Mouse (Mus musculus): ENCODE data around the gene 6430550D23Rik. TPM values are rescaled to one million over a fixed set of nuclear protein-coding genes. Genes with fewer than 3 reads are reported as not detected.

Gene 6430550D23Rik
- 0.29 TPM for polyA plus RNA-seq (2012; fragmentation: generic; extraction: Trizol)

DNA sequence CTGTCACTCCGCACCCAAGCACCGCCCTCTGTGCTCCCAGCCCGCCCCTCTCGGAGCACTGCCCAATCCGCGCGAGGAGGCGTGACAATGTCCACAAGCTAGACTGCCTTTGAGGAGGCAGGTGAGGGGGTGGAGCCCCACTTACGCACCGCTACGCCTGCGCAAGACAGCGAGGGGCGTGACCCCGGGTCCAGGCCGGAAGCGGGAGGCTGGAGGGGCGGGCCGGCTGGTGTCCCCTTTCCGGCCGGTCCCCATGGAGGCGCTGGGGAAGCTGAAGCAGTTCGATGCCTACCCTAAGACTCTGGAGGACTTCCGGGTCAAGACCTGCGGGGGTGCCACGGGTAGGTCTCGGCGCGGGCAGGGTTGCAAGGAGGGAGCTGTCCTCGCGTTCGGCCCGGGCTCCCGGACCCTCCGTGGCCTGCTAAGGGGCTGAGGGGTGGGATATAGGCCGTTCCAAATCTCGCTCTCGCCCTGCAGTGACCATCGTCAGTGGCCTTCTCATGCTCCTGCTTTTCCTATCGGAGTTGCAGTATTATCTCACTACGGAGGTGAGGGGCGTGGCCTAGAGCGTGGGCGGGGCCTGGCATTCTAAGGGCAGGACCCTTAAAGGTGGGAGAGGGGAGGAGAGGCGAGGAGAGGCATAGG lies at the start of gene 6430550D23Rik, which contains the start of gene Ergic3:
Gene 6430550D23Rik, minus strand, starts transcription at position 90 of the 645 bp plus-strand sequence.
Gene Ergic3, plus strand, starts transcription at position 158 of the 645 bp plus-strand sequence.
- peak within 1 kb of the TSS; percentile 78 for H3K4me3 ChIP-seq
- TF ChIP-seq MYOG (IDR thresholded peaks at IDR 0.05; ENCODE audit: control insufficient read depth in 1 of 3, insufficient read depth in 1 of 3, insufficient read length in 2 of 3, low read depth in 2 of 3): peak in 1 of 3 experiments; percentile 50
- peak; percentile 75 for TF ChIP-seq POLR2A (IDR thresholded peaks at IDR 0.05; ENCODE audit: insufficient read length, low read depth)
- peak in 2 of 3 experiments; percentile 36 to 44 for TF ChIP-seq MYOD1 (IDR thresholded peaks at IDR 0.05; ENCODE audit: control insufficient read depth in 1 of 3, insufficient read length in 2 of 3, low read depth in 2 of 3)
- peak; percentile 4 for TF ChIP-seq USF1 (IDR thresholded peaks at IDR 0.05; ENCODE audit: low read depth)
- no peak for TF ChIP-seq TCF3 (IDR thresholded peaks at IDR 0.05; ENCODE audit: insufficient read length, low read depth)
- TF ChIP-seq POLR2AphosphoS2 (IDR thresholded peaks at IDR 0.05; ENCODE audit: insufficient read length, low read depth): peak; percentile 70
- no peak for TF ChIP-seq MAX (IDR thresholded peaks at IDR 0.05; ENCODE audit: low read depth)
- TF ChIP-seq TCF12 (IDR thresholded peaks at IDR 0.05; ENCODE audit: insufficient read depth, poor library complexity, severe bottlenecking): no peak
- TF ChIP-seq E2F4 (IDR thresholded peaks at IDR 0.05; ENCODE audit: insufficient read depth): no peak
- H3K79me2 ChIP-seq (ENCODE audit: control insufficient read depth, insufficient read depth): peaks cover 9% of the 10 kb centered on the region
- H3K36me3 ChIP-seq (ENCODE audit: control insufficient read depth, insufficient read depth): peaks cover 11% of the 10 kb centered on the region
- no peaks in the 10 kb centered on the region for H3K27me3 ChIP-seq (ENCODE audit: control insufficient read depth, insufficient read depth, insufficient read length)
- peak within 1 kb of the TSS; percentile 87 for H3K4me2 ChIP-seq (ENCODE audit: low read depth)
- peak within 1 kb of the TSS; percentile 15 for H3ac ChIP-seq (ENCODE audit: control insufficient read depth, insufficient read length)

DNA sequence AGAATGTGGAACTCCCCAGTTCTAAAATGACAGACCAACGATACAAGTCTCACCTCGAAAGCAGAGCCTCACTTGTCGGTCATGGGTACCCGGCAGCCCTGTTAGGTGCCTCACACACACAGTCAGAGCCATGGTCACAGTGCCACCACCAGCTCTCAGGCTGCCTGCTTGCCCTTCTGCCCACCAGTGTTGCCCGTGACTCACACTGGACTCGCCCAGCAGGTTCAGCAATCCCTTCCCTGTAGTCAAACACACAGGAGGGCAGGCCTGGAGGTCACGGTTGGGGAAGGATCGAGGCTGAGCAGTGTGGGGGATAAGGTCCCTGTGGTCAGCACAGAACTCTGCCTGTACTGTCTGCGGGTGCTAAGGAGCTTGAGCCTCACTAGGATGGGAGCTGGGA lies 45.0 kb upstream of the 6430550D23Rik start, which contains the start of gene Fer1l4:
Gene Fer1l4, minus strand, starts transcription at position 132 of the 400 bp plus-strand sequence.
- peaks cover 8% of the 10 kb centered on the region for H3K27me3 ChIP-seq (ENCODE audit: control insufficient read depth, insufficient read depth, insufficient read length)
- no peaks in the 10 kb centered on the region for H3K79me2 ChIP-seq (ENCODE audit: control insufficient read depth, insufficient read depth)
- no peak within 1 kb of the TSS for H3K4me2 ChIP-seq (ENCODE audit: low read depth)
- no peak within 1 kb of the TSS for H3K4me3 ChIP-seq
- H3ac ChIP-seq (ENCODE audit: control insufficient read depth, insufficient read length): no peak within 1 kb of the TSS
- no peaks in the 10 kb centered on the region for H3K36me3 ChIP-seq (ENCODE audit: control insufficient read depth, insufficient read depth)
- TF ChIP-seq TCF3 (IDR thresholded peaks at IDR 0.05; ENCODE audit: insufficient read length, low read depth) (no peak), USF1 (IDR thresholded peaks at IDR 0.05; ENCODE audit: low read depth) (no peak), SRF (IDR thresholded peaks at IDR 0.05; ENCODE audit: control insufficient read depth, insufficient read length, low read depth) (no peak), POLR2AphosphoS2 (IDR thresholded peaks at IDR 0.05; ENCODE audit: insufficient read length, low read depth) (no peak), POLR2A (IDR thresholded peaks at IDR 0.05; ENCODE audit: insufficient read length, low read depth) (no peak), MYOD1 (IDR thresholded peaks at IDR 0.05; ENCODE audit: control insufficient read depth in 1 of 3, insufficient read length in 2 of 3, low read depth in 2 of 3) (no peak), TCF12 (IDR thresholded peaks at IDR 0.05; ENCODE audit: insufficient read depth, poor library complexity, severe bottlenecking) (no peak)

DNA sequence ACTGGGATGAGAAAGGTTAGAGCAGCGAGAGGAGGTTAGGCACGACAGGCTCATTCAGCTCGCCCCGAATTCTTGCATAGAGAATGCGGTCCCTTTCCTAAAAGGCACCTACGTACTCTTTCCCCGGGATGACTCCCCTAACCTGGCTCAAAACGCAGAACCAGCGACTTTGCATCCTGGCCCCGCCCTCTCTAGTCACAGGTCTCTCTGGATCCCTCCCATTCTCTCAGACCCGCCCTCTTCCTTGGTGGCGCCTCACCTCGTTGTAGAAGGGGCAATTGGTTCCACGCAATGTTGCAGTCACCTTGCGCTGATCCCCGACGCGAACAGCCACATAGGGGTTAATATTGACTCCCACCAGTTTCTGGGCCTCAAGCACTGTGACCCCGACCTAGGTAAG lies 40.2 kb upstream of the 6430550D23Rik start:
- H3ac ChIP-seq (ENCODE audit: control insufficient read depth, insufficient read length): no peak overlapping the region
- no peaks in the 10 kb centered on the region for H3K36me3 ChIP-seq (ENCODE audit: control insufficient read depth, insufficient read depth)
- no peak overlapping the region for H3K4me2 ChIP-seq (ENCODE audit: low read depth)
- no peak for TF ChIP-seq TCF12 (IDR thresholded peaks at IDR 0.05; ENCODE audit: insufficient read depth, poor library complexity, severe bottlenecking)
- TF ChIP-seq E2F4 (IDR thresholded peaks at IDR 0.05; ENCODE audit: insufficient read depth): no peak
- TF ChIP-seq CEBPB (IDR thresholded peaks at IDR 0.05; ENCODE audit: insufficient read depth, poor library complexity, severe bottlenecking): no peak
- TF ChIP-seq MAX (IDR thresholded peaks at IDR 0.05; ENCODE audit: low read depth): no peak
- no peak for TF ChIP-seq MYOG (IDR thresholded peaks at IDR 0.05; ENCODE audit: control insufficient read depth in 1 of 3, insufficient read depth in 1 of 3, insufficient read length in 2 of 3, low read depth in 2 of 3)
- no peak for TF ChIP-seq REST (IDR thresholded peaks at IDR 0.05; ENCODE audit: insufficient read depth, insufficient read length)
- TF ChIP-seq MYOD1 (IDR thresholded peaks at IDR 0.05; ENCODE audit: control insufficient read depth in 1 of 3, insufficient read length in 2 of 3, low read depth in 2 of 3): no peak
- TF ChIP-seq TCF3 (IDR thresholded peaks at IDR 0.05; ENCODE audit: insufficient read length, low read depth): no peak
- no peak for TF ChIP-seq POLR2A (IDR thresholded peaks at IDR 0.05; ENCODE audit: insufficient read length, low read depth)
- TF ChIP-seq POLR2AphosphoS2 (IDR thresholded peaks at IDR 0.05; ENCODE audit: insufficient read length, low read depth): no peak
- H3K27me3 ChIP-seq (ENCODE audit: control insufficient read depth, insufficient read depth, insufficient read length): peaks cover 39% of the 10 kb centered on the region
- H3K79me2 ChIP-seq (ENCODE audit: control insufficient read depth, insufficient read depth): no peaks in the 10 kb centered on the region
- H3K4me3 ChIP-seq: no peak overlapping the region

DNA sequence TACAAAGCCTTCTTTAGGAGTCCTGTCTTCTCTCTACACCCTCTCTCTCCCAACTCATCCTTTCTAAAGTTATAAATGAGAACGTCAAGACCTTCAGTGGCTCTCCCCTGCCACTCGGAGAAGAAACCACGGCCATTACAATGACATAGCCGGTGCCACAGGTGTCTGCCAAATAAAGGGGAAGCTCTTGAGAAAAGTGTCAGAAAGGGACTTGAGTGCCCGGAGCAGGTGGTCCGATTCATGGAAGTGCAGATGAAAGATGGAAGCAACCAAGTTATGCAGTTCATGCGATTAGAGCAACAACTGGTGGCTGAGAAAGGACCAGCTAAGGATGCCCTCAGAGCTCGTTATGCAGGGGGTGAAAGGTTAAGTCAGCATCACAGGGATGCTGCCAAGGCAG lies 35.1 kb upstream of the 6430550D23Rik start:
- no peaks in the 10 kb centered on the region for H3K79me2 ChIP-seq (ENCODE audit: control insufficient read depth, insufficient read depth)
- no peaks in the 10 kb centered on the region for H3K36me3 ChIP-seq (ENCODE audit: control insufficient read depth, insufficient read depth)
- no peak overlapping the region for H3ac ChIP-seq (ENCODE audit: control insufficient read depth, insufficient read length)
- H3K4me3 ChIP-seq: no peak overlapping the region
- H3K4me2 ChIP-seq (ENCODE audit: low read depth): no peak overlapping the region
- no peak for TF ChIP-seq MYOD1 (IDR thresholded peaks at IDR 0.05; ENCODE audit: control insufficient read depth in 1 of 3, insufficient read length in 2 of 3, low read depth in 2 of 3)
- TF ChIP-seq POLR2A (IDR thresholded peaks at IDR 0.05; ENCODE audit: insufficient read length, low read depth): no peak
- TF ChIP-seq REST (IDR thresholded peaks at IDR 0.05; ENCODE audit: insufficient read depth, insufficient read length): no peak
- no peak for TF ChIP-seq USF1 (IDR thresholded peaks at IDR 0.05; ENCODE audit: low read depth)
- no peak for TF ChIP-seq E2F4 (IDR thresholded peaks at IDR 0.05; ENCODE audit: insufficient read depth)
- no peak for TF ChIP-seq MAX (IDR thresholded peaks at IDR 0.05; ENCODE audit: low read depth)
- no peak for TF ChIP-seq CEBPB (IDR thresholded peaks at IDR 0.05; ENCODE audit: insufficient read depth, poor library complexity, severe bottlenecking)
- TF ChIP-seq SRF (IDR thresholded peaks at IDR 0.05; ENCODE audit: control insufficient read depth, insufficient read length, low read depth): no peak
- no peak for TF ChIP-seq TCF3 (IDR thresholded peaks at IDR 0.05; ENCODE audit: insufficient read length, low read depth)
- no peak for TF ChIP-seq TCF12 (IDR thresholded peaks at IDR 0.05; ENCODE audit: insufficient read depth, poor library complexity, severe bottlenecking)
- TF ChIP-seq POLR2AphosphoS2 (IDR thresholded peaks at IDR 0.05; ENCODE audit: insufficient read length, low read depth): no peak
- peaks cover 34% of the 10 kb centered on the region for H3K27me3 ChIP-seq (ENCODE audit: control insufficient read depth, insufficient read depth, insufficient read length)
